Mouse (Mus musculus): ENCODE results near the gene Klk1b4. TPM values are rescaled to one million over a fixed set of nuclear protein-coding genes. Genes with fewer than 3 reads are reported as not detected.
"Not testable (repeated sequence)": the region's sequence is repeated elsewhere in the genome, so short reads cannot be mapped to it uniquely, and the experiment has no call there.

Klk1b4 gene
- polyA plus RNA-seq, 1 experiment from 2014 or later: not detected

GRCm38 (mm10) chr7:44240712-44241111, 33.5 kb downstream of the Klk1b4 start:
- no peaks in the 10 kb centered on the region for H3K36me3 ChIP-seq
- no peak for ATAC-seq (replicated peaks)
- H3K4me1 ChIP-seq: peaks cover 7% of the 10 kb centered on the region
- H3K4me3 ChIP-seq: no peak overlapping the region
- H3K27ac ChIP-seq (replicated peaks): no peak overlapping the region
- 70% methylated on average over 1 of the region's 1 CpGs for WGBS
- no peaks in the 10 kb centered on the region for H3K9me3 ChIP-seq
- no peak overlapping the region for H3K9ac ChIP-seq (replicated peaks)
- H3K4me2 ChIP-seq (replicated peaks): no peak overlapping the region
- H3K27me3 ChIP-seq: no peaks in the 10 kb centered on the region; the same call in 1 of the 2 replicates

GRCm38 (mm10) chr7:44241163-44241562, 33.9 kb downstream of the Klk1b4 start:
- Histone ChIP-seq H3K4me2 (replicated peaks) (no peak overlapping the region), H3K9me3 (no peaks in the 10 kb centered on the region), H3K9ac (replicated peaks) (no peak overlapping the region), H3K4me1 (peaks cover 9% of the 10 kb centered on the region), H3K27me3 (no peaks in the 10 kb centered on the region; the same call in 1 of the 2 replicates), H3K36me3 (no peaks in the 10 kb centered on the region), H3K27ac (replicated peaks) (no peak overlapping the region), H3K4me3 (no peak overlapping the region)
- WGBS: 71% methylated on average over 2 of the region's 2 CpGs
- ATAC-seq (replicated peaks): no peak

GRCm38 (mm10) chr7:44244080-44244479, 36.8 kb downstream of the Klk1b4 start:
- WGBS: 48% methylated on average over 1 of the region's 1 CpGs
- no peak for ATAC-seq (replicated peaks)
- Histone ChIP-seq H3K27me3 (no peaks in the 10 kb centered on the region; the same call in 1 of the 2 replicates), H3K4me3 (no peak overlapping the region), H3K36me3 (peaks cover 7% of the 10 kb centered on the region; the same call in 1 of the 2 replicates), H3K4me1 (peaks cover 26% of the 10 kb centered on the region), H3K9me3 (no peaks in the 10 kb centered on the region), H3K27ac (replicated peaks) (no peak overlapping the region), H3K4me2 (replicated peaks) (no peak overlapping the region), H3K9ac (replicated peaks) (no peak overlapping the region)

- WGBS: under 1% methylated on average over 62 of the region's 62 CpGs
Observed at GRCm38 (mm10) chr7:44246055-44246983, 39.1 kb downstream of the Klk1b4 start, which contains the start of the genes 1700028J19Rik and 2410002F23Rik. 1700028J19Rik (minus strand) TSS chr7:44246695. 2410002F23Rik (plus strand) TSS chr7:44246722.

GRCm38 (mm10) chr7:44246984-44247470, 39.8 kb downstream of the Klk1b4 start:
- H3K4me3 ChIP-seq: peak overlapping the region; percentile 94
- H3K4me2 ChIP-seq (replicated peaks): peak overlapping the region; percentile 69
- no peaks in the 10 kb centered on the region; the same call in 1 of the 2 replicates for H3K27me3 ChIP-seq
- peak overlapping the region; percentile 96 for H3K27ac ChIP-seq (replicated peaks)
- ATAC-seq (replicated peaks): peak; percentile 36
- H3K9me3 ChIP-seq: no peaks in the 10 kb centered on the region
- peaks cover 36% of the 10 kb centered on the region for H3K4me1 ChIP-seq
- peak overlapping the region; percentile 91 for H3K9ac ChIP-seq (replicated peaks)
- under 1% methylated on average over 23 of the region's 23 CpGs for WGBS
- peaks cover 29% of the 10 kb centered on the region for H3K36me3 ChIP-seq

More at GRCm38 (mm10) chr7:44246055-44246983, 39.1 kb downstream of the Klk1b4 start, which contains the start of the genes 1700028J19Rik and 2410002F23Rik:
- Histone ChIP-seq H3K27me3 (no peaks in the 10 kb centered on the region; the same call in 1 of the 2 replicates), H3K9ac (replicated peaks) (peak within 1 kb of the TSS; percentile 91), H3K4me3 (peak within 1 kb of the TSS; percentile 94), H3K27ac (replicated peaks) (peak within 1 kb of the TSS; percentile 96), H3K9me3 (no peaks in the 10 kb centered on the region), H3K36me3 (peaks cover 27% of the 10 kb centered on the region), H3K4me2 (replicated peaks) (peak within 1 kb of the TSS; percentile 69), H3K4me1 (peaks cover 36% of the 10 kb centered on the region)
- peak; percentile 86 for ATAC-seq (replicated peaks)

- no peaks in the 10 kb centered on the region for H3K9me3 ChIP-seq
- ATAC-seq (replicated peaks): no peak
- peak overlapping the region; percentile 91 for H3K9ac ChIP-seq (replicated peaks)
- peaks cover 40% of the 10 kb centered on the region for H3K4me1 ChIP-seq
- no peaks in the 10 kb centered on the region; the same call in 1 of the 2 replicates for H3K27me3 ChIP-seq
- 92% methylated on average over 2 of the region's 2 CpGs for WGBS
- peak overlapping the region; percentile 69 for H3K4me2 ChIP-seq (replicated peaks)
- peaks cover 38% of the 10 kb centered on the region for H3K36me3 ChIP-seq
- H3K27ac ChIP-seq (replicated peaks): no peak overlapping the region
- H3K4me3 ChIP-seq: peak overlapping the region; percentile 94
Observed at GRCm38 (mm10) chr7:44247971-44248370, 40.7 kb downstream of the Klk1b4 start.

- H3K36me3 ChIP-seq: peaks cover 45% of the 10 kb centered on the region
- WGBS: 93% methylated on average over 4 of the region's 4 CpGs
Observed at GRCm38 (mm10) chr7:44249248-44249647, 42.0 kb downstream of the Klk1b4 start.

GRCm38 (mm10) chr7:44250732-44251275, 43.6 kb downstream of the Klk1b4 start:
- Histone ChIP-seq H3K36me3 (peaks cover 49% of the 10 kb centered on the region), H3K4me1 (peaks cover 32% of the 10 kb centered on the region)
- not testable (repeated sequence) for H3K4me2 ChIP-seq (replicated peaks); H3K27ac ChIP-seq (replicated peaks); ATAC-seq (replicated peaks); H3K27me3 ChIP-seq; H3K4me3 ChIP-seq; H3K9ac ChIP-seq (replicated peaks); H3K9me3 ChIP-seq
- 88% methylated on average over 17 of the region's 17 CpGs for WGBS

More at GRCm38 (mm10) chr7:44249248-44249647, 42.0 kb downstream of the Klk1b4 start:
- Histone ChIP-seq H3K4me1 (peaks cover 40% of the 10 kb centered on the region), H3K27ac (replicated peaks) (no peak overlapping the region), H3K4me2 (replicated peaks) (no peak overlapping the region), H3K9ac (replicated peaks) (no peak overlapping the region), H3K27me3 (no peaks in the 10 kb centered on the region), H3K4me3 (no peak overlapping the region), H3K9me3 (no peaks in the 10 kb centered on the region)
- ATAC-seq (replicated peaks): no peak

- Histone ChIP-seq H3K4me1 (peaks cover 22% of the 10 kb centered on the region), H3K9me3 (no peaks in the 10 kb centered on the region), H3K9ac (replicated peaks) (no peak overlapping the region), H3K4me2 (replicated peaks) (no peak overlapping the region), H3K4me3 (no peak overlapping the region), H3K27me3 (no peaks in the 10 kb centered on the region), H3K36me3 (peaks cover 50% of the 10 kb centered on the region), H3K27ac (replicated peaks) (no peak overlapping the region)
- ATAC-seq (replicated peaks): 0 out of 2 replicates have a peak, but pooled peaks have one; percentile 10
- 66% methylated on average over 15 of the region's 15 CpGs for WGBS
Observed at GRCm38 (mm10) chr7:44253023-44253616, 45.9 kb downstream of the Klk1b4 start.

- Histone ChIP-seq H3K4me1 (peaks cover 6% of the 10 kb centered on the region; the same call in 1 of the 2 replicates), H3K36me3 (peaks cover 35% of the 10 kb centered on the region), H3K9ac (replicated peaks) (no peak overlapping the region), H3K9me3 (no peaks in the 10 kb centered on the region), H3K4me2 (replicated peaks) (no peak overlapping the region), H3K27me3 (no peaks in the 10 kb centered on the region), H3K27ac (replicated peaks) (no peak overlapping the region), H3K4me3 (no peak overlapping the region)
- WGBS: 85% methylated on average over 6 of the region's 6 CpGs
- no peak for ATAC-seq (replicated peaks)
Observed at GRCm38 (mm10) chr7:44254930-44255329, 47.7 kb downstream of the Klk1b4 start.

- H3K9me3 ChIP-seq: no peaks in the 10 kb centered on the region
- no peak within 1 kb of the TSS for H3K9ac ChIP-seq (replicated peaks)
- H3K27ac ChIP-seq (replicated peaks): no peak within 1 kb of the TSS
- no peak within 1 kb of the TSS for H3K4me2 ChIP-seq (replicated peaks)
- no peak within 1 kb of the TSS for H3K4me3 ChIP-seq
- peaks cover 19% of the 10 kb centered on the region for H3K36me3 ChIP-seq
- WGBS: 85% methylated on average over 4 of the region's 4 CpGs
- ATAC-seq (replicated peaks): no peak
- no peaks in the 10 kb centered on the region for H3K27me3 ChIP-seq
- H3K4me1 ChIP-seq: peaks cover 1% of the 10 kb centered on the region; the same call in 1 of the 2 replicates
Observed at GRCm38 (mm10) chr7:44257278-44257677, 50.0 kb downstream of the Klk1b4 start, which contains the start of gene Acp4. Acp4 (minus strand) TSS chr7:44257378.

All from forebrain, embryonic 15.5 days (tissue).